ENCODE assay signal across 9 mouse cellular contexts in genomic region chr7:73596415-73596814, GRCm38 (mm10). TPM values are rescaled to one million over a fixed set of nuclear protein-coding genes. Genes with fewer than 3 reads are reported as not detected.
DNase-seq lines count a peak whose midpoint lies in the region; ATAC-seq lines count a peak whose summit lies in the region.
"Had no signal": no experiment of that assay in that cellular context is flagged by ENCODE, and none has a peak within 500 bp of the region (broad histone marks: within the 10 kb centered on the region; RNA-seq: fewer than 3 reads in every experiment).

No protein-coding gene starts in this region.

- DNase-seq in lung, adult 18-20 months = no peak
- DNase-seq in layer of hippocampus, postnatal 25 days (ENCODE audit: extremely low spot score in 1 of 2, low spot score in 1 of 2) = no peak
- DNase-seq: adrenal gland, postnatal 25 days; kidney, adult 8-10 months had no signal

- H3K4me2 ChIP-seq in lung, embryonic 15.5 days = no peak overlapping the region
- no peak overlapping the region; the same call in 1 of the 2 replicates for H3K4me2 ChIP-seq in embryonic facial prominence, embryonic 15.5 days (replicated peaks)
- no peak overlapping the region for H3K4me2 ChIP-seq in intestine, embryonic 16.5 days (ENCODE audit: low read depth, low read length)
- H3K4me2 ChIP-seq in neural tube, embryonic 14.5 days (ENCODE audit: low read depth, low read length) = no peak overlapping the region

- WGBS in lung, embryonic 15.5 days = 55% methylated on average over 2 of the region's 2 CpGs
- 49% methylated on average over 2 of the region's 2 CpGs for WGBS in embryonic facial prominence, embryonic 15.5 days
- 48% methylated on average over 2 of the region's 2 CpGs for WGBS in intestine, embryonic 16.5 days
- WGBS in neural tube, embryonic 14.5 days = 66% methylated on average over 2 of the region's 2 CpGs

- no peaks in the 10 kb centered on the region for H3K27me3 ChIP-seq in lung, embryonic 15.5 days
- H3K27me3 ChIP-seq in embryonic facial prominence, embryonic 15.5 days = no peaks in the 10 kb centered on the region
- H3K27me3 ChIP-seq in intestine, embryonic 16.5 days (replicated peaks; ENCODE audit: control insufficient read depth, insufficient read depth, low read length) = no peaks in the 10 kb centered on the region
- no peaks in the 10 kb centered on the region for H3K27me3 ChIP-seq in neural tube, embryonic 14.5 days (ENCODE audit: control insufficient read depth, insufficient read depth, low read length)

- no peaks in the 10 kb centered on the region for H3K9me3 ChIP-seq in lung, embryonic 15.5 days
- no peaks in the 10 kb centered on the region for H3K9me3 ChIP-seq in embryonic facial prominence, embryonic 15.5 days (replicated peaks)
- 0 out of 2 replicates have a peak, but pooled peaks cover 3% of the 10 kb centered on the region for H3K9me3 ChIP-seq in intestine, embryonic 16.5 days (ENCODE audit: control insufficient read depth, low read length)
- H3K9me3 ChIP-seq in neural tube, embryonic 14.5 days (ENCODE audit: control insufficient read depth, low read length) = no peaks in the 10 kb centered on the region

- no peak overlapping the region for H3K9ac ChIP-seq in lung, embryonic 15.5 days
- H3K9ac ChIP-seq in embryonic facial prominence, embryonic 15.5 days = no peak overlapping the region
- H3K9ac ChIP-seq in intestine, embryonic 16.5 days (ENCODE audit: low read depth, low read length) = peak overlapping the region; percentile 48; the same call in 1 of the 2 replicates
- no peak overlapping the region for H3K9ac ChIP-seq in neural tube, embryonic 14.5 days (replicated peaks; ENCODE audit: low read depth, low read length)

- peak overlapping the region; percentile 92 for H3K27ac ChIP-seq in lung, embryonic 15.5 days
- peak overlapping the region; percentile 95 for H3K27ac ChIP-seq in embryonic facial prominence, embryonic 15.5 days (replicated peaks)
- H3K27ac ChIP-seq in intestine, embryonic 16.5 days (ENCODE audit: low read length) = peak overlapping the region; percentile 94
- peak overlapping the region; percentile 36; the same call in 1 of the 2 replicates for H3K27ac ChIP-seq in neural tube, embryonic 14.5 days (ENCODE audit: low read depth, low read length)

- H3K4me1 ChIP-seq in lung, embryonic 15.5 days = peaks cover 28% of the 10 kb centered on the region
- H3K4me1 ChIP-seq in embryonic facial prominence, embryonic 15.5 days = peaks cover 38% of the 10 kb centered on the region
- H3K4me1 ChIP-seq in intestine, embryonic 16.5 days (ENCODE audit: control insufficient read depth, insufficient read depth, low read length) = peaks cover 26% of the 10 kb centered on the region
- peaks cover 32% of the 10 kb centered on the region for H3K4me1 ChIP-seq in neural tube, embryonic 14.5 days (ENCODE audit: control insufficient read depth, insufficient read depth, low read length)

- no peak overlapping the region for H3K4me3 ChIP-seq in lung, embryonic 15.5 days
- H3K4me3 ChIP-seq in embryonic facial prominence, embryonic 15.5 days (replicated peaks) = no peak overlapping the region
- no peak overlapping the region for H3K4me3 ChIP-seq in intestine, embryonic 16.5 days (ENCODE audit: low read length)
- no peak overlapping the region for H3K4me3 ChIP-seq in neural tube, embryonic 14.5 days (ENCODE audit: low read depth, low read length)

- H3K36me3 ChIP-seq in lung, embryonic 15.5 days = no peaks in the 10 kb centered on the region
- H3K36me3 ChIP-seq in embryonic facial prominence, embryonic 15.5 days = no peaks in the 10 kb centered on the region
- no peaks in the 10 kb centered on the region for H3K36me3 ChIP-seq in intestine, embryonic 16.5 days (ENCODE audit: control insufficient read depth, insufficient read depth, low read length)
- H3K36me3 ChIP-seq in neural tube, embryonic 14.5 days (ENCODE audit: control insufficient read depth, insufficient read depth, low read length) = no peaks in the 10 kb centered on the region

- ATAC-seq in lung, embryonic 15.5 days (ENCODE audit: borderline replicate concordance, extremely low read depth, low FRiP score, low TSS enrichment) = no peak
- ATAC-seq in embryonic facial prominence, embryonic 15.5 days (ENCODE audit: insufficient number of reproducible peaks, low FRiP score, low TSS enrichment, low read depth) = no peak
- no peak for ATAC-seq in intestine, embryonic 16.5 days
- ATAC-seq in neural tube, embryonic 14.5 days (ENCODE audit: low read depth) = no peak
- ATAC-seq in erythroblast, adult 5-6 weeks (replicated peaks; ENCODE audit: low FRiP score, poor library complexity, severe bottlenecking) = no peak

RNA-seq across cellular contexts. Expression of gene Chd2, which starts 54.8 kb away (rescaled TPM):
- 48.8 and 59.0 TPM in 2 replicates for polyA plus RNA-seq in lung, embryonic 15.5 days (2015; fragmentation: Nextera tagmentation; extraction: Ambion mirVana)
- polyA plus RNA-seq in embryonic facial prominence, embryonic 15.5 days (2015; fragmentation: Nextera tagmentation; extraction: Ambion mirVana) = 46.7 and 53.0 TPM in 2 replicates
- 40.1 and 41.1 TPM in 2 replicates for polyA plus RNA-seq in intestine, embryonic 16.5 days (2015; fragmentation: Nextera tagmentation; extraction: Ambion mirVana)
- 41.8 and 45.5 TPM in 2 replicates for polyA plus RNA-seq in neural tube, embryonic 14.5 days (2014; fragmentation: Nextera tagmentation; extraction: Ambion mirVana)
- total RNA-seq in erythroblast, adult 5-6 weeks (2015; ENCODE audit: low replicate concordance) = 125 and 149 TPM in 2 replicates
- 546 and 581 TPM in 2 replicates for total RNA-seq in erythroblast, adult 5-6 weeks (2017; ENCODE audit: low replicate concordance)
- total RNA-seq in layer of hippocampus, postnatal 25 days (2021) = 10 to 100 TPM; 44.2 to 53.1 TPM

Comparison
In these comparisons a context has a peak if more than half of its experiments do, and no peak if none do; other contexts are left out.
1. H3K27ac ChIP-seq: peak in every context shown above with its lines; median percentile 95 in embryonic facial prominence, embryonic 15.5 days; 94 in intestine, embryonic 16.5 days; 92 in lung, embryonic 15.5 days; 36 in neural tube, embryonic 14.5 days.